Comparison of ENCODE assay signal across 26 mouse cellular contexts in the genomic region with DNA sequence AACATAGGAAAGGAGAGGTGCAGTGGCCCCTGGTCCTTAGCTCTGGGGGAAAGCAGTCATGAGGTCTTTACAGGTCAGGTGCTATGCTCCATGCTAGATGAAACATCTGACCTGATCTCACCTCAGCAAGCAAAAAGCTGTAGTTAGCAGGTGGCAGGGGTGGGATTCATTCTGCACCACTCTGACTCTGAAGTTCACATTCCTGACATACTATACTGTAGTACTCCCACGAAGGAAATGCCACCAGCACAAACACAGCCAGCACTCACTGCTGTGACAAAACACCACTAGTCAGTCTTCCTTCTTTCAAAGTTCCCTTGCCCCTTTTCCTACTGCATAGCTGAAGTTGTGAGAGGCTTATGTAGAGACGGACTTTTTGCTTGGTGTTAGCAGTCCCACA. TPM values are rescaled to one million over a fixed set of nuclear protein-coding genes. Genes with fewer than 3 reads are reported as not detected.
DNase-seq lines count a peak whose midpoint lies in the region; ATAC-seq lines count a peak whose summit lies in the region.
"Had no signal": no experiment of that assay in that cellular context is flagged by ENCODE, and none has a peak within 500 bp of the region (broad histone marks: within the 10 kb centered on the region; RNA-seq: fewer than 3 reads in every experiment).

No protein-coding gene starts in this region.

- no peak overlapping the region for H3K4me3 ChIP-seq in kidney, embryonic 16.5 days (ENCODE audit: low read length)
- no peak overlapping the region for H3K4me3 ChIP-seq in midbrain, embryonic 11.5 days (ENCODE audit: low read depth, low read length)
- H3K4me3 ChIP-seq in midbrain, embryonic 14.5 days (replicated peaks; ENCODE audit: low read depth, low read length): no peak overlapping the region
- H3K4me3 ChIP-seq: embryonic facial prominence, embryonic 12.5 days; heart, embryonic 10.5 days; kidney, embryonic 15.5 days; limb, embryonic 12.5 days; liver, embryonic 15.5 days had no signal

- 17% methylated on average over 2 of the region's 2 CpGs for WGBS in kidney, embryonic 16.5 days
- 37% methylated on average over 2 of the region's 2 CpGs for WGBS in midbrain, embryonic 11.5 days
- WGBS in midbrain, embryonic 14.5 days: 42% methylated on average over 2 of the region's 2 CpGs

- no peak overlapping the region for H3K4me2 ChIP-seq in kidney, embryonic 16.5 days (replicated peaks; ENCODE audit: low read depth, low read length)
- H3K4me2 ChIP-seq in midbrain, embryonic 11.5 days: no peak overlapping the region
- no peak overlapping the region for H3K4me2 ChIP-seq in midbrain, embryonic 14.5 days (ENCODE audit: low read length)
- H3K4me2 ChIP-seq: embryonic facial prominence, embryonic 12.5 days; hindbrain, embryonic 14.5 days; kidney, embryonic 15.5 days; limb, embryonic 12.5 days; liver, embryonic 15.5 days had no signal

- no peaks in the 10 kb centered on the region for H3K27me3 ChIP-seq in kidney, embryonic 16.5 days (ENCODE audit: insufficient read depth, low read length)
- no peaks in the 10 kb centered on the region for H3K27me3 ChIP-seq in midbrain, embryonic 11.5 days (ENCODE audit: control insufficient read depth, insufficient read depth, low read length)
- no peaks in the 10 kb centered on the region for H3K27me3 ChIP-seq in midbrain, embryonic 14.5 days (ENCODE audit: control insufficient read depth, insufficient read depth, low read length)
- H3K27me3 ChIP-seq: embryonic facial prominence, embryonic 12.5 days; kidney, embryonic 15.5 days; limb, embryonic 12.5 days; Patski had no signal

- DNase-seq in heart, adult 11 months: peak; percentile 60
- no peak for DNase-seq in heart, postnatal 4 days
- no peak for DNase-seq in kidney, postnatal 14 days
- DNase-seq in midbrain, embryonic 11.5 days (ENCODE audit: low spot score, missing footprints): peak; percentile 0
- no peak for DNase-seq in midbrain, embryonic 14.5 days
- DNase-seq in lung, postnatal 36 days: peak; percentile 26
- no peak for DNase-seq in layer of hippocampus, adult 8-10 months (ENCODE audit: low spot score in 2 of 2)
- DNase-seq: adrenal gland, postnatal 36 days; embryo, embryonic 11 days; gastrocnemius, postnatal 14 days; right cerebral cortex, postnatal 25 days; thymus, adult 2 months; thymus, postnatal 36 days had no signal

- H3K9ac ChIP-seq in kidney, embryonic 16.5 days (replicated peaks; ENCODE audit: low read length): no peak overlapping the region
- no peak overlapping the region for H3K9ac ChIP-seq in midbrain, embryonic 11.5 days (ENCODE audit: low read length)
- no peak overlapping the region for H3K9ac ChIP-seq in midbrain, embryonic 14.5 days (replicated peaks; ENCODE audit: low read length)
- H3K9ac ChIP-seq: embryonic facial prominence, embryonic 12.5 days; hindbrain, embryonic 14.5 days; kidney, embryonic 15.5 days; limb, embryonic 12.5 days; liver, embryonic 15.5 days had no signal

- peak overlapping the region; percentile 31; the same call in 1 of the 2 replicates for H3K27ac ChIP-seq in kidney, embryonic 16.5 days (ENCODE audit: low read length)
- no peak overlapping the region for H3K27ac ChIP-seq in midbrain, embryonic 11.5 days (ENCODE audit: low read depth, low read length)
- no peak overlapping the region for H3K27ac ChIP-seq in midbrain, embryonic 14.5 days (replicated peaks; ENCODE audit: low read depth, low read length)
- H3K27ac ChIP-seq: embryonic facial prominence, embryonic 12.5 days; heart, embryonic 10.5 days; hindbrain, embryonic 14.5 days; liver, embryonic 15.5 days had no signal

- H3K36me3 ChIP-seq in kidney, embryonic 16.5 days (ENCODE audit: insufficient read depth, low read length): no peaks in the 10 kb centered on the region
- H3K36me3 ChIP-seq in midbrain, embryonic 11.5 days (ENCODE audit: control insufficient read depth, insufficient read depth, low read length): no peaks in the 10 kb centered on the region
- H3K36me3 ChIP-seq in midbrain, embryonic 14.5 days (ENCODE audit: control insufficient read depth, insufficient read depth, low read length): no peaks in the 10 kb centered on the region
- H3K36me3 ChIP-seq: embryonic facial prominence, embryonic 12.5 days; G1E; heart, embryonic 10.5 days; kidney, embryonic 15.5 days; limb, embryonic 12.5 days; liver, embryonic 15.5 days had no signal

- H3K4me1 ChIP-seq in kidney, embryonic 16.5 days (ENCODE audit: insufficient read depth, low read length): peaks cover 10% of the 10 kb centered on the region; the same call in 1 of the 2 replicates
- H3K4me1 ChIP-seq in midbrain, embryonic 11.5 days (ENCODE audit: control insufficient read depth, insufficient read depth, low read length): no peaks in the 10 kb centered on the region
- no peaks in the 10 kb centered on the region for H3K4me1 ChIP-seq in midbrain, embryonic 14.5 days (ENCODE audit: control insufficient read depth, insufficient read depth, low read length)
- H3K4me1 ChIP-seq: liver, embryonic 15.5 days had no signal

- H3K9me3 ChIP-seq in kidney, embryonic 16.5 days (ENCODE audit: low read length): no peaks in the 10 kb centered on the region
- H3K9me3 ChIP-seq in midbrain, embryonic 11.5 days (ENCODE audit: control insufficient read depth, low read length): no peaks in the 10 kb centered on the region
- no peaks in the 10 kb centered on the region for H3K9me3 ChIP-seq in midbrain, embryonic 14.5 days (ENCODE audit: control insufficient read depth, low read length)
- H3K9me3 ChIP-seq: embryonic facial prominence, embryonic 12.5 days; G1E; heart, embryonic 10.5 days; kidney, embryonic 15.5 days; limb, embryonic 12.5 days; liver, embryonic 15.5 days had no signal

- ATAC-seq in kidney, embryonic 16.5 days (ENCODE audit: low FRiP score, low TSS enrichment): 0 out of 2 replicates have a peak, but pooled peaks have one; percentile 23
- no peak for ATAC-seq in midbrain, embryonic 11.5 days (ENCODE audit: low FRiP score)
- ATAC-seq in midbrain, embryonic 14.5 days (ENCODE audit: low FRiP score, low TSS enrichment): no peak
- ATAC-seq: forebrain, embryonic 14.5 days; midbrain, embryonic 16.5 days; Patski had no signal

RNA-seq across cellular contexts. Expression of a gene that starts 9.9 kb away (rescaled TPM):
- total RNA-seq in heart, postnatal 4 days (2021): under 1 TPM; 0.68 to 0.88 TPM
- polyA plus RNA-seq in kidney, embryonic 16.5 days (2015; fragmentation: Nextera tagmentation; extraction: Ambion mirVana): 8.8 and 9.3 TPM in 2 replicates
- 11.9 and 13.9 TPM in 2 replicates for polyA plus RNA-seq in midbrain, embryonic 11.5 days (2014; fragmentation: Nextera tagmentation; extraction: Ambion mirVana)
- 38.7 and 40.2 TPM in 2 replicates for polyA plus RNA-seq in midbrain, embryonic 14.5 days (2014; fragmentation: Nextera tagmentation; extraction: Ambion mirVana)
- 10 to 100 TPM; 70.4 to 76.4 (median 72.7) TPM for total RNA-seq in layer of hippocampus, adult 8-10 months (2022)
- total RNA-seq: hematopoietic stem cell, adult 5-6 weeks; liver, adult 2 months had no signal

RNA-seq across cellular contexts. Expression of a gene that starts 10.2 kb away (rescaled TPM):
- 10 to 100 TPM; 57.5 to 62.7 TPM for total RNA-seq in heart, postnatal 4 days (2021)
- polyA plus RNA-seq in kidney, embryonic 16.5 days (2015; fragmentation: Nextera tagmentation; extraction: Ambion mirVana): 110 and 118 TPM in 2 replicates
- polyA plus RNA-seq in midbrain, embryonic 11.5 days (2014; fragmentation: Nextera tagmentation; extraction: Ambion mirVana): 133 and 160 TPM in 2 replicates
- polyA plus RNA-seq in midbrain, embryonic 14.5 days (2014; fragmentation: Nextera tagmentation; extraction: Ambion mirVana): 87.3 and 107 TPM in 2 replicates
- 10 to 100 TPM; 60.6 to 73.4 (median 65.8) TPM for total RNA-seq in layer of hippocampus, adult 8-10 months (2022)

Comparison
In these comparisons a context has a peak if more than half of its experiments do, and no peak if none do; other contexts are left out.
1. DNase-seq: peak in heart, adult 11 months (single experiment), midbrain, embryonic 11.5 days (single experiment) and lung, postnatal 36 days (single experiment); none in heart, postnatal 4 days (single experiment), kidney, postnatal 14 days (single experiment), midbrain, embryonic 14.5 days (single experiment) and layer of hippocampus, adult 8-10 months (0 of 2).